Mouse (Mus musculus): ENCODE results near the gene Atg16l2.

Gene Atg16l2

GRCm38 (mm10) chr7:101292086-101292485, 10.0 kb downstream of the Atg16l2 start:
- no peak for DNase-seq (ENCODE audit: low read depth, low spot score)

GRCm38 (mm10) chr7:101291641-101292040, 10.4 kb downstream of the Atg16l2 start:
- no peak for DNase-seq (ENCODE audit: low read depth, low spot score)

- DNase-seq (ENCODE audit: low read depth, low spot score): no peak
Observed at GRCm38 (mm10) chr7:101291211-101291610, 10.8 kb downstream of the Atg16l2 start.

- no peak for DNase-seq (ENCODE audit: low read depth, low spot score)
Observed at GRCm38 (mm10) chr7:101290401-101290800, 11.7 kb downstream of the Atg16l2 start.

GRCm38 (mm10) chr7:101288436-101288835, 13.6 kb downstream of the Atg16l2 start:
- no peak for DNase-seq (ENCODE audit: low read depth, low spot score)

GRCm38 (mm10) chr7:101287820-101288219, 14.2 kb downstream of the Atg16l2 start:
- no peak for DNase-seq (ENCODE audit: low read depth, low spot score)

- no peak for DNase-seq (ENCODE audit: low read depth, low spot score)
Observed at GRCm38 (mm10) chr7:101286891-101287290, 15.2 kb downstream of the Atg16l2 start.

GRCm38 (mm10) chr7:101284504-101284903, 17.5 kb downstream of the Atg16l2 start:
- DNase-seq (ENCODE audit: low read depth, low spot score): no peak

- no peak for DNase-seq (ENCODE audit: low read depth, low spot score)
Observed at GRCm38 (mm10) chr7:101282721-101283120, 19.3 kb downstream of the Atg16l2 start.

GRCm38 (mm10) chr7:101272466-101273160, 29.4 kb downstream of the Atg16l2 start:
- DNase-seq (ENCODE audit: low read depth, low spot score): no peak

- no peak for DNase-seq (ENCODE audit: low read depth, low spot score)
Observed at GRCm38 (mm10) chr7:101271602-101272001, 30.4 kb downstream of the Atg16l2 start.

- DNase-seq (ENCODE audit: low read depth, low spot score): no peak
Observed at GRCm38 (mm10) chr7:101267457-101268259, 34.4 kb downstream of the Atg16l2 start.

GRCm38 (mm10) chr7:101263511-101263910, 38.5 kb downstream of the Atg16l2 start:
- no peak for DNase-seq (ENCODE audit: low read depth, low spot score)

GRCm38 (mm10) chr7:101261941-101262546, 40.0 kb downstream of the Atg16l2 start:
- no peak for DNase-seq (ENCODE audit: low read depth, low spot score)

- DNase-seq (ENCODE audit: low read depth, low spot score): no peak
Observed at GRCm38 (mm10) chr7:101258482-101258881, 43.6 kb downstream of the Atg16l2 start.

GRCm38 (mm10) chr7:101253071-101253470, 49.0 kb downstream of the Atg16l2 start:
- DNase-seq (ENCODE audit: low read depth, low spot score): no peak

- DNase-seq (ENCODE audit: low read depth, low spot score): no peak
Observed at GRCm38 (mm10) chr7:101249173-101249572, 52.9 kb downstream of the Atg16l2 start.

GRCm38 (mm10) chr7:101248760-101249159, 53.3 kb downstream of the Atg16l2 start:
- no peak for DNase-seq (ENCODE audit: low read depth, low spot score)

GRCm38 (mm10) chr7:101236712-101237473, 65.2 kb downstream of the Atg16l2 start:
- no peak for DNase-seq (ENCODE audit: low read depth, low spot score)

GRCm38 (mm10) chr7:101232716-101233115, 69.3 kb downstream of the Atg16l2 start:
- no peak for DNase-seq (ENCODE audit: low read depth, low spot score)

GRCm38 (mm10) chr7:101231458-101231857, 70.6 kb downstream of the Atg16l2 start:
- peak; percentile 25 for DNase-seq (ENCODE audit: low read depth, low spot score)

- DNase-seq (ENCODE audit: low read depth, low spot score): no peak
Observed at GRCm38 (mm10) chr7:101229336-101229735, 72.7 kb downstream of the Atg16l2 start.
